Mouse (Mus musculus): Measurements from ENCODE around the gene Emd.

- TF ChIP-seq CTCF (IDR thresholded peaks at IDR 0.05; ENCODE audit: low read depth) (no peak), EP300 (IDR thresholded peaks at IDR 0.05; ENCODE audit: low read depth) (no peak)
These were observed 7.8 kb upstream of the Emd start for GRCm38 (mm10) chrX:74246693-74247092.

Data from liver, embryonic 14.5 days (tissue).